Mouse (Mus musculus): Measurements from ENCODE around the gene Troap. TPM values are rescaled to one million over a fixed set of nuclear protein-coding genes. Genes with fewer than 3 reads are reported as not detected.

Troap gene
- under 1 TPM in 2 of 4 experiments, not detected in 2; 0.22 to 0.35 TPM for total RNA-seq (2022)

GRCm38 (mm10) chr15:99074019-99074599, at the start of gene Troap:
Gene Troap, plus strand, starts transcription at chr15:99074575.
- DNase-seq (ENCODE audit: low spot score), result no peak

DNA sequence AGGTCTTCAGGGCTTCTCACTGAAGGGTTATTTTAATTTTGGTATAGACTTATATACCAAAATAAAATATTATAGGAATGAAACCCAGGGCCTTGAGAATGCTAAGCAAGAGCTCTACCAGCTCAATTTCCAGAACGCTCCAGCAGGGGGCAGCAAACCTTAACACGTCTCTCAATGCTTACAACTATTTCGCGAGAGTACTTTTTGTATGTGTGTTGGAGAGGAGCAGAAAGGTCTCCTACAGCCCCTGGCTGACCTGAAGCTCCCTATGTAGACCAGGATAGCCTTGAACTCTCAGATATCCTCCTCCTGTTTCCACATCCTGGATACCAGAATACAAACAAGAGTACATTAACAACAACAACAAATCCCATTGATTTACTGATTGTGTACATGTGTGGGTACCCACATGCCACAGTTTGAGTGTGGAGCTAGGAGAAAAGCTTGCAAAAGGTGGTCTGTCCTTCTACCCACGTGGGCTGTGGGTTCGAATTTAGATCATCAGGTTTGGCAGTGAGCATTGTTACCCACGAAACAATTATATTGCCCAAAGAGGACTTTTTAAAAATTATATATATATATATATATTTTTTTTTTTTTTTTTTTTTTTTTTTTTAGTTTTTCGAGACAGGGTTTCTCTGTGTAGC, 49.6 kb upstream of the Troap start:
- DNase-seq (ENCODE audit: low spot score), result peak; percentile 75

GRCm38 (mm10) chr15:99025414-99025813, 49.0 kb upstream of the Troap start:
- DNase-seq (ENCODE audit: low spot score), result no peak

- no peak for DNase-seq (ENCODE audit: low spot score)
These were observed 48.1 kb upstream of the Troap start for GRCm38 (mm10) chr15:99026259-99026658.

DNA sequence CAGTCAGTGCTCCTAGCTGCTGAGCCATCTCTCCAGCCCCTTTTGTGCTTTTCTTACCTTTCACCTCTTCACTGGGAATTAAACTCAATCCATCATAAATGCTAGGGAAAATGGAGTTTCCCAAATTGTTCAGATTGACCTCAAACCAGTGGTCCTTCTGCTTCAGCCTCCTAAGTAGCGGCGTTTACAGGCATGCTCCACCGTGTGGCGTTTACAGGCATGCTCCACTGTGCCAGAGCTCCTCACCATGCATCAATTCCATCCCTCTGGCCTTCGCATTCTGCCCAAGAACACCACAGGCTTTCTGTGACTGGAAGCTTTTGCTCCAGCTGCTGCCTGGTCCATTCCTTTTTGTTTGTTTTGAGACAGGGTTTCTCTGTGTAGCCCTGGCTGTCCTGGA, 47.3 kb upstream of the Troap start:
- no peak for DNase-seq (ENCODE audit: low spot score)

DNA sequence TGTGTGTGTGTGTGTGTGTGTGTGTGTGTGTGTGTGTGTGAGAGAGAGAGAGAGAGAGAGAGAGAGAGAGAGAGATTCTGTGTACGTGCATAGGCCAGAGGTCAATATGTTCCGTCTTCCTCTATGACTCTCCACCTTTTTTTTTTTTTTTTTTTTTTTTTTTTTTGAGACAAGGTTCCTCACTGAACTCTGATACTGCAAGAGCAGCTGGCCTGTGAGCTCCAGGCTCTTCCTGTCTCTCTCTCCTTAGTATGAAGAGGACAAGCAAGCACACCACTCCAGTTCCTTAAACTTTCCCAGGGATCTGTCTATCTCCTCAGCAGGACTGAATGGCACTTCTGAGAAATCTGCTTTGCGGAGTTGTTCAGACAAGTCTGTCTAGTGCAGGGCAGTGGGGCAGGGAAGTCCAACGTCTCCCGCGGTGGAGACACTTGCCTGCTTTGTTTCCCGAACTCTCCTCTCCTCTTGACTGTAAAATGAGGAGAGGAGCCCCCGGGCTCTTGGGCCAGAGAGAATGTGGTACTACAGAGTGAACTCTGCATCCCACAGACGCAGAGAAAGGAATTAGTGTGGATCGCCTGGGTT, 45.4 kb upstream of the Troap start:
- DNase-seq (ENCODE audit: low spot score), result no peak

- peak; percentile 94 for DNase-seq (ENCODE audit: low spot score)
These were observed 44.5 kb upstream of the Troap start, which contains the start of gene Tuba1c for GRCm38 (mm10) chr15:99029619-99030584. Gene Tuba1c, plus strand, starts transcription at chr15:99029891.

- no peak for DNase-seq (ENCODE audit: low spot score)
These were observed 43.6 kb upstream of the Troap start for GRCm38 (mm10) chr15:99030585-99031387.

DNA sequence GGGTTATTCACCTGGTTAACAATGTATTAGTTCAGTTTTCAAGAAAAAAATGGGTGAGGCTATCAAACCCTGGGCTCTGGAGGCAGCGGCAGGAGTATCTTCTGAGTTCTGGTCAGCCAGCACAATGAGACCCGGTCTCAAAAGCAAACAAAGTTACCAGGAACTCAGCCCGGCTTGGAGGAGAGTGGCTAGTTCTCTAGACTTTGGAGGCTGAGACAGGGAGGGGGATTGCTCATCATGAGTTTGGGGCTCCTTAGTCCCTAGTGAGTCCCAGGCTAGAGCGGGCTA, 43.0 kb upstream of the Troap start:
- no peak for DNase-seq (ENCODE audit: low spot score)

- no peak for DNase-seq (ENCODE audit: low spot score)
These were observed 42.2 kb upstream of the Troap start for GRCm38 (mm10) chr15:99032041-99032725.

DNA sequence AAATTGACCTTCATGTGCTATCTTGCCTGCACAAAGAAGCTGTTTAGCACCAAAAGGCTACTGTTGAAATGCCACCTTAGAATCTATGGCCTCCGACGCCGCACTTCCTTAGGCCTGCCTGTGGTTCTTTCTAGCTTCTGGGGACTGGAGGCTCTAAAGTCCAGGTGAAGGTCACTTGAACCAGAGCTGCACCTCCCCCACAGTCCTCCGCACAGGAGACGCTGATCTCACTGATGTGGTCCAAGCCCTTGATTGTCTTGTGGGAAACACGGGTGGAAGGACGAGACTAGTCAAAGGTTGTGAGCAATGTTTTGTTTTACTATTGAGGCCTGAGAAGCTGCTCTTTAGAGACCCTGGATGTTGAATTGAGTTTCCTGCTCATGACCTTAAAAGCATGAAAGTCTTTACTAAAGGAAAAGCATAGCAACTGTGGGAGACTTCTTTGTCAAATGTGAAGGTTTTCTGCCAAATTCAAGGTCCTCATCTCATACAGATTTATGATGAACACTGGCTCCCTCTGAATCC, 41.6 kb upstream of the Troap start:
- DNase-seq (ENCODE audit: low spot score), result no peak

DNA sequence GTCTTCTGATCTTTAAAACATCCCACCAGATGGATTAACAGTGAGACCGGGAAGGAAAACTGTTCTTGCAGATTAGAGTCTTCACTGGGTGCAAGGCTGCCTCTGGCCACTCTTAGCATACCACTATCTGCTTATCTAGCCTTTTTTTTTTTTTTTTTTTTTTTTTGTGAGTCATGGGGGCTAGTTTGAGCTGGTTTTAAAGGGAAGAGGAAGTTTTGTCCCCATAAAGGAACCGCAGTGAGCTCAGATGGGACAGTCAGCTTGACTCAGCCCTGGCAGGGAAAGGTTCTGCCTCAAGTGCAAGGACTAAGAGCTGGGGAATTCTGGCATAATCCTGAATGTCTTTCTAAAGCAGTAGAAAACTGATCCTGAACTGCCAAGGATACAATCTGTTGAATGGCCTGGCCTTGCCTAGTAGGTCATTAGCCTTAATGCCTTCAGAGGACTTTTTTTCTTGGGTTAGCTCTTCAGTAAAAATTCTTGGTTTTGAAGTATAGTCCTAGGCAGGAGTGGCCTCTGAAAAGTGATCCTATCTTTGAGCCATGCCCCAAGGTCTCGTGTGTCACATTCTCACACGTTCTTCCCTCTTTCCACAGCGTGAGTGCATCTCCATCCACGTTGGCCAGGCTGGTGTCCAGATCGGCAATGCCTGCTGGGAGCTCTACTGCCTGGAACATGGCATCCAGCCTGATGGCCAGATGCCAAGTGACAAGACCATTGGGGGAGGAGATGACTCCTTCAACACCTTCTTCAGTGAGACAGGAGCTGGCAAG, 40.7 kb upstream of the Troap start:
- no peak for DNase-seq (ENCODE audit: low spot score)

GRCm38 (mm10) chr15:99035431-99035830, 38.9 kb upstream of the Troap start:
- no peak for DNase-seq (ENCODE audit: low spot score)

- peak; percentile 51 for DNase-seq (ENCODE audit: low spot score)
These were observed 38.0 kb upstream of the Troap start for GRCm38 (mm10) chr15:99036249-99036905.

GRCm38 (mm10) chr15:99038025-99038424, 36.4 kb upstream of the Troap start:
- DNase-seq (ENCODE audit: low spot score), result no peak

DNA sequence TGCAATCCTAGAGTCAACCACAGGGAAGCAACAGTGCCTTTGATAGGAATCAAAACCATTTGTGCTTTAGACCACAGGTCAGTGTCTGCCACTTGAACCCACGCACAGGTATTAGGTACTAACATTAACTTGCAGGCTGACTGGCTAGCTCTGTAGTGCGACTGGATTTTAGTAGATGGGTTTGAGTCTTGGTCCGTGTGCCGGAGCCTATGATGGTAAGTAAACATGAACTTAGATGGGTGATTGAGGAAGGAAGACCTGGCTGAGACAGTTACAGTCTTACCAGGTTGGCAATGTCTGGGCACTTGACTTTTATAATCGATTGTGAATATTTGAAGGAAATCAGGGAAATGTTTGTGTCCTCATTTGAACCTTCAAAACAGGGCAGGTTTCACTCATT, 35.6 kb upstream of the Troap start:
- DNase-seq (ENCODE audit: low spot score), result no peak

- DNase-seq (ENCODE audit: low spot score), result no peak
These were observed 35.1 kb upstream of the Troap start for GRCm38 (mm10) chr15:99039306-99039705.

- DNase-seq (ENCODE audit: low spot score), result no peak
These were observed 34.1 kb upstream of the Troap start for GRCm38 (mm10) chr15:99039996-99040919.

Measured in heart, adult 8-10 months (tissue).